Mouse (Mus musculus) cerebellum, adult 9-11 months (tissue): ENCODE data around the gene Hfe2.

Source experiments
- DNase-seq: peaks from one replicate; pipeline ENCODE4 v3.0.0; 2022

The Hfe2 gene

DNA sequence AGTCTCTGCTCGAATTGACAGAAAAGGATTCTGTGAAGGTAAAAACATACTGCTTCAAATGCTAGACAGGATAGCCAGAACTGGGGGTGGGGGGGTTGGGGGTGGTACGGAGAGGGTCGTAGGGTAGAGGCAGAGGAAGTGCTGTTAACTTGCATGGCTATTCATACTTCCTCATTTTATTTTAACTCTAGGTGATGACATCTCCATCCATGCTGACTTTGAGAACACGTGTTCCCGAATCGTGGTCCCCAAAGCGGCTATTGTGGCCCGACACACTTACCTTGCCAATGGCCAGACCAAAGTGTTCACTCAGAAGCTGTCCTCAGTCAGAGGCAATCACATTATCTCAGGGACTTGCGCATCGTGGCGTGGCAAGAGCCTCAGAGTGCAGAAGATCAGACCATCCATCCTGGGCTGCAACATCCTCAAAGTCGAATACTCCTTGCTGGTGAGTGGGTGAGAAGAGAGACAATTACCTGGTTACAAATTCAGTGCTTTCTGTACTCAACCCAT lies 34.5 kb downstream of the Hfe2 start:
- DNase-seq, result no peak

DNA sequence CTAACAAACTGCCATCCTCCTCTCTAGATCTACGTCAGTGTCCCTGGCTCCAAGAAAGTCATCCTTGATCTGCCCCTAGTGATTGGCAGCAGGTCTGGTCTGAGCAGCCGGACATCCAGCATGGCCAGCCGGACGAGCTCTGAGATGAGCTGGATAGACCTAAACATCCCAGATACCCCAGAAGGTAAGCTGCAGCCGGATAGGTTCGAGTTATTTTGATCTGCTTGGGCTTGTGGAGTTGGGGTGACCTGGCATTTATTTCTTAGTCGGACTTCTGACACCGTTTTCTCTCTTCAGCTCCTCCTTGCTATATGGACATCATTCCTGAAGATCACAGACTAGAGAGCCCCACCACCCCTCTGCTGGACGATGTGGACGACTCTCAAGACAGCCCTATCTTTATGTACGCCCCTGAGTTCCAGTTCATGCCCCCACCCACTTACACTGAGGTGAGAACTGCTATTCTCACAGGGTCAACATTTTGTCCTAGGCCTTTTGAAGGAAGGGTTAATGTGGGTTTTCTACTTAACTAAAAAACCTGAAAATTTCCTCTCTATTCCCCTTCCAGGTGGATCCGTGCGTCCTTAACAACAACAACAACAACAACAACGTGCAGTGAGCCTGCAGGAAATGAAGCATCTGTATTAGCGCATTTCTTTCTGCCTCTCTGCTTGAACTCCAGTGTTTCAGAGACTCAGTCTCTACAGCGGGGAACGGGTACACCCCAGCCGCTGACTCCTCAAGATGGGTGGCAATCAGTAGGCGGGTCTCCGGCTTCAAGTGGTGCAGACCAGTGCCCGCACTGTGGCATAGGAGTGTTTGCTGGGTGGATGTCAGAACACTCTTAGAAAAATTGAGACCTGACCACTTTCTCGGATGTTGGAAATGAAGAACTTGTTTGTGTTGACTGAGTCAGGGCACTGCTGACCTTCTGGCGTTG lies 35.2 kb downstream of the Hfe2 start:
- DNase-seq, result no peak

DNA sequence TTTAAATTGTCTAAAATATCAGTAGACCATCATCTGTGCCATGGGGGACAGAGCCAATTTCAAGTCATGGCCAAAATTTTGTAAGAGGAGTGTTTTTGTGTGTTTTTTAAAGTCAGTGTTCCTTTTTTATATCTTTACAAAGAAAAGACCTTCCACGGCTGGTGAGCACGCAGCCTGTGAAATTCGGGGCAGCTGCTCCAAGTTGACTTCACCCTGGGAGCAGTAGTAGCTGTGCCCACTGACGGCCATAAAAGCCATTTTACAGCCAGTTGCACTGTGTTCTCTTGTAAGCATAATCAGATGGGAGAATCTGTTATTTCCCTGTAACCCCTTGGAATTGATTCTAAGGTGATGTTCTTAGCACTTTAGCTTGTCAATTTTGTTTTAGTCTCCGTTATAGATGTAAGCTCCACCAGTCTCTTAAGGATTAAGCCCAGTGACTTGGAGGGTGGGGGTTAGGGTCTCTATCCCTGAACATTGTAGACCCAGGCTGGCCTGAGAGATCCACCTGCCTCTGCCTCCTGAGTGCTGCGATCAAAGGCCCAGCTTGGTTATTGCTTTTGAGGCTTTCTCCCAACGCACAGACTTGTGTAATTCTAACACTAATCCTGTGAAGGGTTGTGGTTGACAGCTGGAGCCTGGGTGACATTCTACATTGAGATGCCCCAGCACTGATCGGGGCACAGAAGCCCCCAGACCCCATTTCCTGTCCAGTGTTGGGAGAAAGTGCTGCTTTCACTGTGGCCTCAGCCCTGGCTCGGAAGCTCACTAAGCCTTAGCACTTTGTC lies 36.1 kb downstream of the Hfe2 start:
- DNase-seq, result no peak

DNA sequence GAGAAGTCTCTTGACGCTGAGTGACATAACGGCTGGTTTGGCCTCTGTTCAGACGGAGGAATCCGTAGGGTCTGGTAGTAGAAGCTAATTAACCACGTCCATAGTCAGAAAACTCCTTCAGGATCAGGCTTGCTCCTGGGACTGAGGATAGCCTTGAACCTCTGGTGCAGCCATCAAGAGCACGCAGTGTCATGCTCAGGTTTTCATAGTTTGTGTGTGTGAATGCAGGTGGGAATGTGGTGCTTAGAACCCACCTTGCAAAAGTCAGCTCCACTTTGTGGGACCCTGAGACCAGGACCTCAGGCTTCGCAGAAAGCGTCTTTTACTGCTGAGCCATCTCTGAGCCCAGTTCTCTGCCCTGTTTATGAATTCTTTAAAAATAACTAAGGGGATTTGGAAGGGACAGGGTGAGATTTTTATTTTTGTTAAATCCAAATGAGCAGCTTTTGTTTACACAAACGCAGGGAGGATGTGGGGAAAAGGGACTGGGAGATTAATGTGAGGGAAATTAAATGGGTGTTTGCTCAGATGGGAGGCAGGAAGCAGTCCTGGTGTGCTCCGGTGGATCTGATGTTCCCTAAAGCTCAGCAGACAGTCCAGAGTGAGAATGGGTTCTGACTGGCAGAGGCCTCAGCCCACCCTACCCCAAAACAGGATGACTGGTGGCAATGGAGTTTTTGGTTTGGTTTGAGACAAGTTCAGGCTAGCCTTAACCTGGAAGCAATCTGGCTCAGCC lies 37.1 kb downstream of the Hfe2 start:
- no peak for DNase-seq

DNA sequence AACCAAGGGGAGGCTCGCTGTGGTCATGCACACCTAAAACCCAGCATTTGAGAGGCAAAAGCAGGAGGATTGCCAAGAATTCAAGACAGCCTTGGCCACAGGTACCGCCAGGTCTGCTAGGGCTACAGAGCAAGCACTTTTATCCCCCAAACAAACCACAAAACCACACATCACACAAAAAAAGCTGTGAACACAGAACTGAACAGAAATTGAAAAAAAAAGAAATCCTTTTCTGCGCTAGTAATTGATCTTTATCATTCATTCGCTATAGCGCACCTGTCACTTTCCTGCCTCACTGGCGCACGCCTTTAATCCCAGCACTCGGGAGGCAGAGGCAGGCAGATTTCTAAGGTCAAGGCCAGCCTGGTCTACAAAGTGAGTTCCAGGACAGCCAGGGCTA lies 38.3 kb downstream of the Hfe2 start:
- DNase-seq, result no peak

DNA sequence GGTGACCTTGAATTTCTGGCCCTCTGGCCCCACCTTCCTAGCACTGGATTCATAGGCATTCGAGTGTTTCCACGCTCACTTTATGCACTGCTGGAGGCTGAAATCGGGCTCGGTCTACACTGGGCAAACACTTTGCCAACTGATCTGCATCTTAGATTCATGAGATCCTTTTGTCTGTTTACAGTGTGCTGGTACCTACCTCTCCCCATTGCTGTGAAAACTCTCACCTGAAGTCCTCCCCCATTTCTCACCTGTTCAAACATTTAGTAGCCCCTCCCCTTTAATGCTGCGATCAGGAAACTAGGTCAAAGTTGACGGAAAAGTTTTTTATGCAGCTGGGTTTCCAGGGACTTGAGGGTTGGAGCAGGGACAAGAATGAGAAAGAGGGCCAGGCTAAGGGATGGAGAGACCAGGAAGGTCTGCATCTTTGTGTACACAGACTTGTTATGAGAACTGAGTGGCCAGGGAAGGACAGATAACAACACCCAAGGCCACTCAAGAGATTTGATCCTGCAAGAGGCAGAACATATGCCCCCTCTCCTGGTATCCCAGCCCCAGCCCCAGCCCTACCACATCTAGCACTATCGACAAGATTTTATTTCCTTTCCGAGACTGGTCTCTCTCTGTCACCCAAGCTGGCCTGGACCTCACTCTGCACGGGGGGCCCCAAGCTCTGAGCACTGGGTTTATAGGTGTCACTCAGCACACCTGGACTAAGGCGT lies 39.1 kb downstream of the Hfe2 start:
- no peak for DNase-seq

DNA sequence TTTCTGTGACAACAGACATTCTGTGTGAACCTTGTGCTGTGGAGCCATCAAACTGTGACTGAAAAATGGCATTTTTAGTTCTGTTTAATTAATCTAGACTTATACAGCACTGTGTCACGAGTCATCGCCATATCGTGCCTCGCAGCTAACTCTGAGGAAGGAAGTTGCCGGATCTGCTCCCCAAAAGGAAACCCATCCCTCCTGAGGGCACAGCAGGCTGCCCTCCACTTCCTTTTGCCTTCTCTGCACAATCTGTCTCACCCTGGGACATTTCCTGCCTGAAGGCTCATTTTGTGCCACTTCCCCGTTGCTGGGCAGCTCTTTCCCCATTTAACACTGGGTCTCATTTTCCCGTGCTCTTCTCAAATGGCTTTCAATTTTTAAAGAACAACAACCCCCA lies 39.7 kb downstream of the Hfe2 start:
- DNase-seq, result no peak

DNA sequence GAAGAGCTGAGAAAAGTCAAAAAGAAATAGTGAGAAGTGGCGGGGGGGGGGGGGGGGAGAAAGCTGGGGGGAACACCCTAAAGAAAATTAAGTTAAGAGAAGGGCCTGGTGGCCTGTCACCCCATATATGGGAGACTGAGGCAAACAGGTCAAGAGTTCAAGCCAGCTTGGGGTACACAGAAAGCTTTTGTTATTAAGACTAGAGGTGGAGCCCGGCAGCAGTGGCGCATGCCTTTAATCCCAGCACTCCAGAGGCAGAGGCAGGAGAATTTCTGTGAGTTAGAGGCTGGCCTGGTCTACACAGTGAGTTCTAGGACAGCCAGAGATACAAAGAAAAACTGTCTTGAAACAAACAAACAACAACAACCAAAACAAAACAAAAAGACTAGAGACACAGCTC lies 40.1 kb downstream of the Hfe2 start:
- DNase-seq, result no peak

DNA sequence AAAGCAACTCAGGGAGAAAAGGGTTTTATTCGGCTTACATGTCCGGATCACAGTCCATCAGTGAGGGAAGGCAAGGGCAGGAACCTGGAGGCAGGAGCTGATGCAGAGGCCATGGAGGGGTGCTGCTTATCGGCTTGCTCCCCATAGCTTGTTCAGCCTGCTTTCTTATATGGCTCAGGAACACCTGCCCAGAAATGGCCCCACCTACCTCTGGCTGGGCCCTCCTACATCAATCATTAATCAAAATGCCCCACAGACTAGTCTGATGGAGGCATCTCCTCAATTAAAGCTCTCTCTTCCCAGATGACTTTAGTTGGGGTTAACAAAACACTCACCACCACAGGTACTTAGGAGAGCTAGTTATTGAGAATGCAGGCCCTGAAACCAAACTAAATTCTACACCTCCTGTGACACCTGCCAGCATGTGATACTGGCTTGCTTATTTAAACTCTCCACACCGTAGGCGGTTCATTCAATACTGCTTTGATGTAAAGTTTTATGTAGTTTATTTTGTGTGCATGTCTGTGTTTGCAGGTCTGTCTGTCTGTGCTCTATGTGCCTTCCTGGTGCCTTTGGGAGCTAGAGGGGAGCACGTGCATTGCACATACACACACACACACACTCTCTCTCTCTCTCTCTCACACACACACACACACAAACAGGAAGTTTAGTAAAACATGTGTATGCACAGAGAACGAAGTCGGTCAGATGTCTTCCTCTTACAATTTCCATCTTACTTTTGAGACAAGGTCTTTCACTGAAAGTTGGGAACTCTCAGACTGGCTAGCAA lies 41.9 kb downstream of the Hfe2 start:
- no peak for DNase-seq

DNA sequence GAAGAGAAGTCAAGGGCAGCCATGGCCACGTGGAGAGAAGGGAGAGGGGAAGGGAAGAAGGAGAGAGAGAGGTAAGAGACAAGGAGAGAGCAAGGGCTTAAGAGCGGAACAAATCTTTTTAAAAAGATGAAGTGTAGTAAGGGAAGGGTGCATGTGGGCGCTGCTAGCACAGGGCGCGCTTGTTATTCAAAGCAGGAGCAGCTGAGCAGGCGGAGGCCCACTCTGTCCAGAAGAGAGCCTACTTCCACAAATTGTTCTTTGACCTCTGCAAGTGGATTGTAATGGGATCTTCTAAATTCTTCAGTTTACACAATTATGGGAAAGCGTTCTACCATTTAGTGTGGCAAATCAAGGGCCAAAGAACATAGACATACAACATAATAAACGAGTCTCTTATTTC lies 43.6 kb downstream of the Hfe2 start:
- DNase-seq, result no peak

DNA sequence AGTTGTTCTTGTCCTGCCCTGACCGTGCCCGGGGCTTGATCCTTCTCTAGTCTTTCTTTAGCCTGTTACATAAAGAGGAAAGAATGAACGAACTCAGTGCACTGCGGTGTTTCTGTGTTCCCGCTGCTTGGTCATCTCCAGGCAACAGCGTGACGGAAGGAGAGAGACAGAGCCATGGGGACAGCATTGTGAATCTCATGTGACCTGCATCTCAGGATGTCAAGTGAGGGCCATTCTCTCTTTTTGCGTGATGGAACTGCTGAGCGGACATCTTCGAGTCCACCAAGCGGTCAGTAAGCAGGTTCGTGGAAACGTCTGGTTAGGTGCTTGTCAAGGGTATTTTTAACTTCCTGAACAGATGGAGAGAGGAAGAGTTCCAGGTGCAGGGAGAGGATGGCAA lies 44.5 kb downstream of the Hfe2 start:
- DNase-seq, result no peak

DNA sequence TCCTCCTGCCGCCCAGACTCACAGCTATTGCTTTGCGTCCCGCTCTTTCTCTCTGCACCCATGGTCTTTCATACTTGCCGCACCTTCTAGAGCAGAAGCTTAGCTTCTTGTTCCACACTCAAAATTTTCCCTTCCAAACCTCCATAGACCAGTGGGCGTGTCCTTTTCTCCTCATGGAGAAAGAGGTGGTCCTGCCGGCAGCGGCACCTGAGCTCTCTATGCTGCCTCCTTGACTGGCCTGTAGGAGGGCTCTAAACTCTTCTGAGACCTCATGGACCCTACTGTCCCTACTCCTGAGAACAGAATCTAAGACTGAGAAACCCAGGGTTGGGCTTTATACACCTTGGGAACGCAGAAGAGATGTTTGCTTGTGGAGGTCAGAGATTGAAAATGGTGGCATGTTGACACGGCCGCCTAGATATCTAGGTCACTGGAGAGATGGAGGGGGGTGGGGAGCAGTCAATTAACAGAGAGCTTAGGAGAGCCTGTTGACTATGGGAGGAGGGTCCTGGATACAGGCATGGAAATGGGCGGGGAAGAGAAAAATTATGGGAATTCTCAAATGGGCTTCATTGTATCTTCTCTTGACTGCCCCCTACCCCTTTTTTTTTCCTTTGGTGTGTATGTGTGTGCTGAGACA lies 45.1 kb downstream of the Hfe2 start:
- DNase-seq, result no peak

DNA sequence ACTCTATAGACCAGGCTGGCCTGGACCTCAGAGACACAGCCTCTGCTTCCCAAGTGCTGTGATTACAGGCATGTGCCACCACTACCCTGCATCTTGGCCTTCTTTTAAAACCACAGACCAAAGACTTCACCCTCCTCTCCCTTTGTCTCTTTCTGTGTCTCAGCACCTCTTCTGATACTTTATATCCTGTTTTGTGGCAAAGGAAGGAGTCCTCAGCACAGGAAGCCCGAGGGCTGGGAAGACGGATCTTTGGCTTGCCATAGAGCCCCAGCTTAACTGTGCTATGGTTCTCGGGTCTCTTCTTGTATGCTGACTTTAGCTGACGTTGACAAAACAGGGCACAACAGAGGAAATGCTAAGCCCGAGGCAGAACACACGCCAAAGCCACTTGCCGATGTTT lies 45.7 kb downstream of the Hfe2 start:
- DNase-seq, result no peak

DNA sequence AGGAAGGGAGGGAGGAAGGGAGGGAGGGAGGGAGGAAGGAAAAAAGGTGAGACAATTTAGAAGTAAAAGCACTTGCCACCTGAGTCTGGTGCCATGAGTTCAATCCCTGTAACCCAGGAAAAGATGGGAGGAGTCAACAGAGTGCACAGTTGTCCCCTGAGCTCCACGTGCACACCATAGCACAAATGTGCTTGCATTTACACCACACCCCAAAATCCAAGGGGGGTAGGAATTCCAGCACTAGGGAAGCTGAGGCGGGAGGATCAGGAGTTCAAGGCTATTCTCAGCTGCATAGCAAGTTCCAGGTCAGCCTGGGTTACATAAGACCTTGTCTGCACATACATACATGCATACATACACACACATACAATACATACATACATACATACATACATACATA lies 46.4 kb downstream of the Hfe2 start:
- no peak for DNase-seq

DNA sequence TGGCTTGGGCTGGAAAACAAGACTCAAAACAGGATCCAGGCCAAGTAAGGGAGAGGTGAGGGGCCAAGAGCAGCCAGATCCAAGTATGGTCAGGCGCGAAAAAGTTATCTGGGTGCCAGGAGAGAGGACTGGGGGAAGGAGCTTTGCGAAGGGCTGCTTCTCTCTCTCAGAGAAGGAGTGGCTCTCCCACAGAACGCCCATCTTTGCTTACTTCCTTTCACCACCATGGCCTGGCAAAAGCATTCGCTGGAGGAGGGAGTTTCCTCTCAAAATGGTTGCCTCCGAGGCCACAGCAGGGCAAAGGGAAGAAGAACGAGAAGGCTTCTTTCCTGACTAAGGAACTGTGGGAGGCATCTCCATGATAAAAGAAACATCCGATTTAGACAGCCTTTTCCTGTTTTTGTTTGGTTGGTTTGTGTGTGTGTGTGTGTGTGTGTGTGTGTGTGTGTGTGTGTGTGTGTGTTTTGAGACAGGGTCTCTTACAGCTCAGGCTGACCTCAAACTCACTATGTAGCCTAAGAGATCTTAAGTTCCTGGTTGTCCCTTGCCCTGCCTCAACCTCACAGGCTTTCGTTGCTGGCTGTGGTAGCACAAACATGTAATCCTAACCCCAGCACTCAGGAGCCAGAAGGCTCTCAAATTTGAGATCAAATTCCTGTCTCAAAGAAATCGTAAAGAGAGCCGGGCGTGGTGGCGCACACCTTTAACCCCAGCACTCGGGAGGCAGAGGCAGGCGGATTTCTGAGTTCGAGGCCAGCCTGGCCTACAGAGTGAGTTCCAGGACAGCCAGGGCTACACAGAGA lies 47.1 kb downstream of the Hfe2 start:
- DNase-seq, result no peak

DNA sequence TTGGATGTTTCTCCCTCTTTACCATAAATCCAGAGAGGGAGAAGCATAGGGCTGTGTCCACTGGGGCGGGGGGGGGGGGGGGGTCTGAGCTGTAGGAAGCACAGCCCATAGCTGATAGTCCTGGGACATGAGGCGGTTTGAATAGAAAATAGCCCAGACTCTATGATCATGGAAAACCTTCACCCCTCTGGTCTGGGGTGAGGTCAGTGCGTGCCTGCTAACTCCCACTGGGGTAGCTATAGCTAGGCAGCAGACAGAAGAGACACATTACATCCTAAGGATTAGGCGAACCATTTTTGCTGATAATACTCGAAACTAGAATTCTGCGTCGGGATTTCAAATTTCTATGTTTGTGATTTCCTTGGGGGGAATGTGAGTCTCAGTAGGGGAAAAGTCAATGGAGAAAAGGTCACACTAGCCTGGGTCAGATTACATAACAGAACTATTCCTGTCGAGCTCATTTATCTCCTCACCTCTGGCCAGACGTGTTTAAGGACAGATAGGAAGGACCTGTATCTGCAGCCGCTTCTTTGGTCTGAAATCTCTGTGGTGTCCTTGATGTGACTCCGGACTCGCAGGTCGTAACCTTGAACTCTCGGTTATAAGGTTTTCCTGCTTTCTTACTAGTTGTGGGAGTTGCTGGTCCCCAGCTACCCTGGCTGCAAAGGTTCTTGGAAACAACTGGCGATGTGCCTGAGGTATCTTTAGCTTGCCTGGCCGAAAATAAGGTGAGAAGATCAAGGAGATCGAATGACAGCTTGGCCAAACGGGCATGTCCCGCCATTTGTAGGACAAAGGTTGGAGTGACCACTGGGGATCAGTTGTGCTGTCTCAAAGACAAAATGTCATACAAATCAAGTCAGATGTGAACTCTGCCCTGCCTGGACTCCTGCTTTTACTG lies 48.9 kb downstream of the Hfe2 start:
- DNase-seq, result no peak

DNA sequence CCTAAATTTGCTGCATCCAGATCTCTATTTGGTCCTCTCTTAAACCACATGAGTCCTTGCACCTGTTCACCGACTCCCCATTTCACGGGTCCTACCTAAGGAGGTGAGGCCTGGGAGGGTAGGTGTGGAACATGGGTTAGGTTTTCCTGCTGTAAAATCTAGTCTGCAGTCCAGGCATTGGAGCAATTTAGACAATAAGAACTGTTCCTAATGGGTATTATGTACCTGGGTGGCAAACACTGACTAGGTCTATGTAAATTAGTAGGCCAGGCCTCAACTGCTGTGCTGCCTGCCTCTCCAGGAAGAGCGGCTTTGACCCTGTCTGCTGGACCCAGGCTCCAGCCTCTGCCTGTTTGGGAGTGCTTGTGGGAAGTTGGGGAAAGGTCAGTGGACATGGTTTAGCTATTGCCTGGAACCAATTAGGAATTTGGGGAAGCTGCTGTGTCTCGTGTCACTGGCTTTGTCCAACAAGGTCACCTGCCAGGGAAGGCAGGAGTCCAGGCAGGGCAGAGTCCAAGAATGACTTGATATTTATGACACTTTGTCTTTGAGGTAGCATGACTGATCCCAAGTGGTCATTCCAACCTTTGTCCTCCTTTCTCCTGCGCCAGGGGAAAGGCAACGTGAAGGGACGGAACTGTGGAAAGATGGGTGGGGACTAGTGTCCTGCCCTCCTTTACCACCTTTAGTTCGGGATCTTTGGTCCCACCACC lies 50.5 kb downstream of the Hfe2 start:
- no peak for DNase-seq

DNA sequence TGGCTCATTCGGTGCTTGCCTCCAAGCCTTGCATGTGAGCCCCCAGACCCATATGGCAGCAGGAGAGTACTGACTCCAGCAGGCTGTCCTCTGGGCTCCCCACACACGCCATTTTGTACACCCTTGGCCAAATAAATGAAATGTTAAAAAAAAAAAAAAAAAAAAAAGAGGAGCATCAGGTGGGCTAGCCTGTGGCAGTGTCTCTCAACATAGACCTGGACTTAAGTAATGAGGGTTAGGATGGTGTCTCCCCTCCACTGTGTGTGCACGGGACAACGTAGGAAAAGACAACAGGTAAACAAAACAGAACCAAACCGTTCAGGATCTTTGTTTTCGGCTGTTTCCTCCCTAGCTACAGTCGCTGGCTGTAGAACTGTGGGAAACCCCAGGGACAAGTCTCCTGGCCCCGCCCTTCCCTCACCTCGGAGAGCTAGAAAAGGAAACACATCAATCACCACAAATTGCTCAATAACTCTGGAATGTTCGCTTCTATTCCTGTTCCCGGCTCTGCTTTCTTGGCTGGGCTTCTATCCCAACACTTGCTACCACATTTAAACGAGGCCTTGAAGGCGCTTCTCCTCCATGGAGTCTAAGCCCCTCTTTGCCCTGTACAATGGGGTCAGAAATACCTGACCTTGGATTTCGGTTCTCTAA lies 51.2 kb downstream of the Hfe2 start:
- no peak for DNase-seq
